Mouse (Mus musculus) ovary, adult 18-20 months (tissue): ENCODE results near the gene Bri3bp.

ENCODE experiments used
- DNase-seq: peaks from one replicate; pipeline ENCODE4 v3.0.0; 2022; ENCODE audit warnings: low spot score, mixed read lengths

Gene Bri3bp

DNA sequence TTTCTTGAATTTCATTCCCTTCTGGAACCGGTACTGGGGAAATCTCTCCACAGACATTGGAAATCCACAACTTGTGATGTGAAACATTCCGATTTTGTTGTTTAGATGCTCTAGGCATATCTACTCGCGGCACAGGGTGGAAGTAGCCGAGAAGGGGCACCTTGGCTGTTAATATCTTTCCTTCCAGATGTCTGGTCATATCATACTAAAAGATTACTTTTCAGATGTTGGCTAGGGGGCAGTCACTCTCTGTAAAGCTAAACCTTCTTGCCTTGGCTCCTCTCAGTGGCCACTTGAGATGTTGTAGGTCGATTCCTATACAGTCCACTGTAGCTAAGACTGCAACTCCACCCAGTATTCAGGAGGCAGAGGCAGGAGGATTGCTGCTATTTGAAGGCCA lies 14.7 kb downstream of the Bri3bp start:
- no peak for DNase-seq

DNA sequence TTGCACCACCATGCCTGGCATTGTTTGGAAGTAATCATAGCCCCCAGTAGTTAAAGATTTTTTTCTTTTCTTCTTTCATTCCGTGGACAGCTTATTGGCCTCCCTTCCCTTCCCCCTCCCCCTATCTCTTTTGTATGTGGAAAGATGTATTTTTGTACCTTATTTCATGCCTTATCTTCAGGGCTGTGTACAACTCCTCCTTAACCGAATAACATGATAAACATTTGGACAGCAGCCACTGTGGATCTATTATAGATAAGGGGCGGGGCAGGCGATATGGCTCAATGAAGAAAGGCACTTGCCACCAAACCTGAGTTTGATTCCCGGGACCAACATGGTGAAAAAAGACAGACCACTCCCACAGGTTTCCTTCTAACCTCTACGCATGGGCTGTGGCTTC lies 16.2 kb downstream of the Bri3bp start:
- DNase-seq = no peak

DNA sequence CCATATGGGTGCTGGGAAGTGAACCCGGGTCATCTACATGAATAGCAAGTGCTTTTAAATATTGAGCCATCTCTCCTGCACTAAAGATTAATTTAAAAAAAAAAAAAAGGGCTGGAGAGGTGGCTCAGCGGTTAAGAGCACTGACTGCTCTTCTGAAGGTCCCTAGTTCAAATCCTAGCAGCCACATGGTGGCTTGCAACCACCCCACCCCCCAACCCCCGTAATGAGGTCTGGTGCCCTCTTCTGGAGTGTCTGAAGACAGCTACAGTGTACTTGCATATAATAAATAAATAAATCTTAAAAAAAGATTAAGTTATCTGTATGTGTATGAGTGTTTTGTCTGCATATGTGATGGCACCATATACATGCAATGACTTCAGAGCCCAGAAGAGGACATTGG lies 19.2 kb downstream of the Bri3bp start:
- no peak for DNase-seq

DNA sequence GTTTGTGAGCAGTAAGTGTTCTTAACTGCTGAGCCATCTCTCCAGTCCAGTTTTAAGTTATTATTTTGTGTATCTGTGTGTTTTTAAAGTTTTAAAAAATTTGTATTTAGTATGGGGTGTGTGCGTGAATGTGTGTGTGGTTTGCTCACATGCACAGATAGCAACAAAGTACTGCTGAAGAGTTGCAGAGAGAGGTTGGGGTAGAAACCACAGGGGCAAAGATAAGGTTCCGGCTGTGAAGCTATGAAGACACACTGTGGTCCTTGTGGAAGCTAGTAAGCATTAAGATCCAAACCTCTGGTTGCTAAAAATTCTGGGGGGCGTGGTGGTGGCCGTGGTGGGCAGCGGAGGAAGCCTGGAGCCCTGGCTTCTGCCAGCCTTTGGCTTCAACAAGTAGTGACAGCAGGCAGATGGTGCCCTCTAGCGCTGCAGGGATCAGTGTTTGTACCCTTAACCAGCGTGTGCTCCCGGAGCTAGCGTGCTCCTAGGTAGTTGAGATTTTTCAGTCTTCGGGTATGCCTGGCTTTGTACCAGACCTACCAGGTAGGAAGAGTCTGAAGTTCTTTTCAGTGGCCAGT lies 20.6 kb downstream of the Bri3bp start:
- peak; percentile 35 for DNase-seq

DNA sequence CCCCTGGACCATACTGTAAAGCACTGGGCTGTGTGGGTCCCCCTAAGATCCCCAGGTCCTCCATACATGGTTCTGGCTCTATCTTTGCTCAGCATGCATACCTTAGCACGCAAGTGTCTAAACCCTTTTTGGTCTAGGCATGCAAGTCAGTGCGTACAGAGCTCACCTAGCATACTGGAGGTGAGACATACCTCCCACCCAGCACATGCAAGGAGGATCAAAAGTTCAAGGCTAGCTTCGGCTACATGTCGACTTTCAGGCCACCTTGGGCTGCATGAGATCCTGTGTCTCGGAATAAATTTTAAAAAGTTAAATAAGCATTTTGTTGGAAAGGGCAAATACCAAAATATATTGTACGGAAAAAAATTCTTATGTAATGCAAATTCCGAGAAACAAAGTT lies 23.8 kb downstream of the Bri3bp start:
- DNase-seq = no peak

DNA sequence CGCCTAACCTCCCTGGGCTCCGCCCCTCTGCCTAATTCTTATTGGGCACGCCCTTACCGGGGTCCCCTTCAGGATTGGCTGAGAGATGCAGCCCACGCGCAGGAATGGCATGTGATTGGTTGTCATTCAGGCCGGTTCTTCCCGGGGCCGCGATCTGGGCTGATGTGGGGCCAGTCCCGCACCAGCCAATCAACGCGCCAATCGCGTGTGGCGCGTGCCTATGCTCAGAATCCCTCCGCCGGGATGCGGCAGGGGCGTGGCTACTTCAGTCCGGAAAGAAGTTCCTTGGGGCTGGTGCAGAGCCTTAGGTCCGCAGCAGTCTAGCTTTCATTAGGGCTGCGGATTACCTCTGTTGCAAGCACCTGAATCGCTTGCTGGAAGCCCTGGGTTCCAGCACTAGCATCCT lies 24.3 kb downstream of the Bri3bp start:
- DNase-seq = peak; percentile 97

DNA sequence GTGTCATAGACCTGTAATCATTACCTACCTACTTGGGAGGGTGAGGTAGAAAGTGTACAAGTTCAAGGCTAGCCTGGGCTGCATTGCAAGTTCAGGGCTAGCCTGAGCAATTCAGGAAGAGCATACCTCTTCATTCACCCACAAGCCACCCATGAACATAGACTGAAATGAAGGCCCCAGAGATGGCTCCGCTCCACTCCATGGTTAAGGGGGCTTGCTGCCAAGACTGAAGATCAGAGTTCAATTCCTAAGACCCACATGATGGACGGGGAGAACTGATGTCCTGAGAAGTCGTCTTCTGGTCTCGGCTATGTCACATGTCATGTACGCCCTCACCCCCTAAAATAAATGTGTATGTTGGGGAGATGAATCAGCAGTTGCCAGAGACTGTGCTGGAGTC lies 25.1 kb downstream of the Bri3bp start:
- DNase-seq = no peak

DNA sequence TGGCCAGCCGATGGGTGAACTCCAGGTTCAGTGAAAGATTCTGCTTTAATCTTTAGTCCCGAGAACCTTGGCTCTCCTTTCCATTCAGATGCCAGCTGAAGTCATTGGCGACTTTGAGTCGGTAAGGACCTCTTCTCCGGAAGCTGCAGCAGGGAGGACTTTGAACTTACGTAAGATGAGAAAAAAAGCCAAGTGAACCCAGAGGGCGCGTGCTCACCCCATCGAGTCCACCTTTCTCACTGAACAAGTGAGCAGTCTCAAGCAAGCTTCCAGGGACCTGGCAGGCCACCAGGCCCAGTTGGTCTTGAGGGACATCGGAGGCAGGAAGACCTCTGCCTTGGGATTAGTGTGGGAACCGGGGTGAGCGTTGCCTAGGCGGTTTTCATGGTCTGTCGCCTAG lies 25.9 kb downstream of the Bri3bp start:
- DNase-seq = no peak

DNA sequence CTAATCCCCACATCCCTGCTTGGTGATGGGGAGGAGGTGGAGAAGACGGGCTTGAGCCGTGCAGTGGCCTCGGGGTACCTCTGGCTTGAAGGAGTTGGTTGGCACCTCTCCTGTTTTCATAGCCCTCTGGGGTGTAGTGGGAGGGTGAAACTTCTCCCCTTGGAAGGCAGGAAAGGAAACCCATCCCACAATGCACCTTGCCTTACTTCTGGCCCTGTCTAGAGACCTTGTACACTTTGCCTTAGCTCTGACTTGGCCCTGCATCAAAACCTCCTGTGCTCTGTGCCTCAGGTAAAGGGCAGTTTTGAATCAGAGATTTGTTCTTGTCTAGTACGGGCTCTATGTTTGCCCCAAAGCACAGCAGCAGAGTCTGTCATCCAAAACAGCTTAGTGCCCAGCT lies 29.3 kb downstream of the Bri3bp start:
- DNase-seq = no peak

DNA sequence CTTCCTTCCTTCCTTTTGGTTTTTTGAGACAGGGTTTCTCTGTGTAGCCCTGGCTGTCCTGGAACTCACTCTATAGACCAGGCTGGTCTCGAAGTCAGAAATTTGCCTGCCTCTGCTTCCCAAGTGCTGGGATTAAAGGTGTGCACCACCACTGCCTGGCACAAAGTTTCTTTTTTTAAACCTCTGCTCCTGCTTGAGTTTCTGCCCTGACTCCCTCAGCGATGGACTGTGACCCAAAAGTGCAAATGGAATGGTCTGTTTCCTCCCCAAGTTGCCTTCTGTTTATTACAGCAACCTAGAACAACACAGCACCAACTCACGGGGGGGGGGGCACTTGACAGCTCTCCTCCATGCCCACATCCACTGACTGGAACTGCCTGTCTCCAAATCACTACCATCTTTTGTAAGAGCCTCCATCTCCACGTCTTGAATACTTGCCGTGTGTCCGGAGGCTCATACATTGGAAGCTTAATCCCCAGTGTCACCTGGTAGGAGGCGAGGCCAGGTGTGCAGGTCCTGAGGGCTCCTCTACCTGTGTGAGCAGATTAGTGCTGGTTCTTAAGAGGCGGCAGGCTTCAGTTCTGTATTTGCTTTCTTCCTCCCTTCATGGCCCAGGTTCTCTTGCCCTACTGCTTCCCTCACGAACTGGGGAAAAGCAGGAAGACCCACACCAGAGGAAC lies 31.6 kb downstream of the Bri3bp start:
- no peak for DNase-seq

DNA sequence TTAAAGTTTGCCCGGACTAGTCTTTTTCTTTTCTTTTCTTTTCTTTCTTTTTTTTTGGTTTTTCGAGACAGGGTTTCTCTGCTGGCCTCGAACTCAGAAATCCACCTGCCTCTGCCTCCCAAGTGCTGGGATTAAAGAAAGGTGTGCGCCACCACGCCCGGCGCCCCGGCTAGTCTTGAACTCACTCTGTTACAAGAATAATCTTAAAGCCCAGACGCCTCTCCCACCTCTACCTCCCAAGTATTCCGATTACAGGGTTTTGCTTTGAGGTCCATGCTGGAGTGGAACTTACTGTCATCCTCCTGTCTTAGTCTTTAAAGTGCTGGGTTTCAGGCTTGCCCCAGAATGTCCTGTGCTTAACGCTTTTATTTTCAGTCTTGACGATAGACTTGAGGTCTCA lies 33.7 kb downstream of the Bri3bp start:
- no peak for DNase-seq

DNA sequence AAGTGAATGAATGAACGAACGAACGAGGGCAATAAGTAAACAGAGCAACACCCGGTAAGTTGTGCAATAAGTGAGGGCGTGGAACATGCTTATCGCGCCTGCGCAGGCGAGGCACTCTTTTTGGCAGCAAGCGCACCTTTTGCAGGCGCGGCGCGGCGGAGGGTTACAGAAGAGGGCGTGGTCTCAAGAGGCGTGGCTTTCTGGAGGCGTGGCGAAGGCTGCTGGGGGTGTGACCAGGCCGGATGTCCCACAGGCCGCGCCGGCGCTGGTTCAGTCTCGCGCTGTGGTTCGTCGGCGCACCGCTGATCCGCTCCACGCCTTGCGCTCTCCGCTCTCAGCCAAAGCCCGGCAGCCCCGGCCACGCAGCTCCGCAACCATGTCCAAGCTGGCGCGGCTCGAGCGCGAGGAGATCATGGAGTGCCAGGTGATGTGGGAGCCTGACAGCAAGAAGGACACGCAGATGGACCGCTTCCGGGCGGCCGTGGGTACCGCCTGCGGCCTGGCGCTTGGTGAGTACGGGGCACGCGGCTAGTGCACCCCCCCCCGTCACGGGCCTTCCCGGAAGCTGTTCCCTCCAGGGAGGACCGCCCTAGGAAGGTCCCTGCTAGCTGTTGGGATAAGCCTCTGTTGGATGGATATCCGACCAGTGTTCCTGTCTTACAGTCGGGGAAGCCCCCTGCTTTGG lies 34.4 kb downstream of the Bri3bp start, which contains the start of gene Aacs:
Gene Aacs, plus strand, starts transcription at position 214 of the 685 bp plus-strand sequence.
- DNase-seq = peak; percentile 93

DNA sequence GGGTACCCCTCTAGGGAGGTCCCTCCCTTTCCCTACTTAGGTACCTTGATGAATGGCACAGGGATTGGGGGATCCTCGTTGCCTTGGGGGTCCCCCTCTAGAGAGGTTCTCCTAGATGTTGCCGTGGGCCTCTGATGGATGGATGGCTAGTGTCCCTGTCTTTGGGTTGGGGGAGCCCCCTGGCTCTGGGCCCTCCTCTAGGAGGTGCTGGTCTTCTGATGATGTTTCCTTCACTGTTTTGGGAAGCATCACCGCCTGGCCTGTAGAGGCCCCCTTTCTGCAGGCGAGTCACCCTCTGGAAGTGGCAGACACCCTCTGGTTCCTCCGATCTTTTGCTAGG lies 34.9 kb downstream of the Bri3bp start:
- no peak for DNase-seq

DNA sequence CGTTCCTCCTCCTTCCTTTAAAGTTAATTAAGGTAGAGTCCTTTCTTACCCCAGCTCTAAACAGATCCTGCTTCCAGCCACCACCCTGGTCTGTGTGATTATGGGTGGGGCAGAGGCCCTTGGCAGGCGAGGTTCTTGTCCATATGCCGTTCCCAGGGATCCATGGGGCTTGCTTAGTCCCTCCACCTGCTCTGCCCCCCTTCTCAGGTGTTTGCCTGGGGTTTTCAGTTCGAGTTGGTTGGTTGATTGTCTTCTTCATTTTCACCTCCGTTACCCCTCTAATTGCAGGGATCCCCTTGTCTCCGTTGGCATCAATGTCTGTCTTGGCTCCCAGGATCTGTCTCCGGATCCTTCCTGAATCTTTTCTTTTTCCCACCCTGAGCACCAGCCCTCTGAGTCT lies 35.4 kb downstream of the Bri3bp start:
- no peak for DNase-seq

DNA sequence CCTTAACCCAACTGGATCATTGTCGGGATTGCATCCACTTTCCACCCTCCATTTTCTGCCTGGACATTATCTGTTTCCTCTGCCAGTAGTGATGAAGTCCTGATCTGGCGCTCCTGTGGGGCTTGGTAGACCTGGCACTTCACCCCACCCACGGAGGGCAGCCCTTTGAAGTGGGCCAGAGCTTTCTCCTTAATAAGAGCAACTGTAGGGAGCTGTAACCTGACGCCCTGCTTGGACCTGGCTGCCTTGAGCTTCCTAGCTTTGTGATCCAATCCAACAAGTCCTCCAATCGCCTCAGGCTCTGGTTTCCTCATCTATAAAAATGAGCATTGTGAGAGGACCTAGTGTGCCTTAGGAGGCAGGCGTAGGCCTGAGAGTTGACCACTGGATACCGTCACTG lies 36.2 kb downstream of the Bri3bp start:
- no peak for DNase-seq

DNA sequence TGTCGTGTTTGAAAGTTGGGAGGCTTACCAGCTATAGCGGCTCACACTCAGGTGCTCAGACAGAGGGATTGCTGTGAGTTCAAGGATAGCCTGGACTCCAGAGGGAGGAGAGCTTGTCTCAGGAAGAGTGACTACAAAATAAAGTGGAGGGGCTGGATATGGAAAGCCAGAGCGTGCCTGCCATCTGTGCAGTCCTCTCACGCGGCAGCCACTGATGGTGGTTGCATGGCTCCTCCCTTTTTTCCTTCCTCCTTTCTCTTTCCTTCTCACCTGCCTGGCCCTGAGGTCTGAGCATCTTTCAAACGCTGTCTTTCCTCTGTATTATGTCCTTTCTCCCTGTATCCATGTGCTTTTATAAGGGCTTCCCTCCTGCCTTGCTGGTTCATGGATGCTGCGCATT lies 36.7 kb downstream of the Bri3bp start:
- no peak for DNase-seq

DNA sequence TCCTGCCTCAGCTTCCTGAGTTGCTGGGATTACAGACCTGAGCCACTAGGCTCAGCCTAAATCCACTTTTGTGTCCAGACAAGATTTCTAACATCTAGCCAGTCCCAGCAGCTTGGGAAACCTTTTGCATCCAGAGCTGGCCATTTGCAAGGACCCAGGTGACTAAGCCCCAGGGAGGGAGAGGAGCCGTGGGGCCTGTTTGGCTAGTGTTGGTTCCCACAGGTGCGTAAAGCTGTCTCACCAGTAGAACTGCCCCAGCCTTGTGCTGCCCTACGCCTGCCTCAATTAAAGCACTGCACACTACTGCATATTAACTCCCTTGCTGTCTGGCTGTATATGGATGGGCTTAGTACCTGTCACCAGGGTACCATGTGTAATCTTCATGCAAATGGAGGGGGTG lies 38.0 kb downstream of the Bri3bp start:
- DNase-seq = no peak

DNA sequence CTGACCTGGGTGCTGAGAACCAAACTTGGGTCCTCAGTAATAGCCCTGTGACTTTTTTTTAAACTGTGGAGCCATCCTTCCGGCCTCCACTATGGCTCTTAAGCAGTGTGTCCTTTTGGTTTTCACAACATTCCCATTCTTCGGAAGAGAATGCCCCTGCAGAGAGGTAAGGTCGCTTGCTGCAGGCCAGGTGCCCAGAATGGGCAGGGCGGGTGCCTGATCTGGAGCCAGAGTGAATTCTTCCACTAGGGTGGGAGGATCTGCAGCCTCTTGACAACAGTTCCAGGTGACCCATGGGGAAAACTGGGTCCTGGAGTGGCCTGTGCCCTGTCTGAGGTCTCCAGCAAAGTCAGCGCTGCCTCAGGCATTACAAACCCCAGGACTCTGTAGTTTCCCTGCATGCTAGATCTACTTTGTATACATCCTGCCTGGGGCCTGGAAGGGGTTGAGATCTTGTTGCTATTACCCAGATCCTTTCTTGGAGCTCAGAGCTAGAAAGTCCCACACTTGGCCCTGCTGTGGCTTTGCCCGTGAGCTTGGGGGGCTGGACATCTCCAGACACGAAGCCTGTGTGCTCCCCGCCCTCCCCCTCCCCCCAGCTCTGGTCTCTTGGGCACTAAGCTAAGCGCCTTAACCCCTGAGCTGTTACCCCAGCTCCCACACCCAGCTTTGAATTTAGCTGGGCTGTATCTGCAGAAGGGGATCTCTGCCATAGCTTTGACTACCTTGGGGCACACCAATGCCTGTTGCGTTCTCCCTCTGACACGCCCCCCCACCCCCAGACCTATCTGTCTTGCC lies 39.3 kb downstream of the Bri3bp start:
- no peak for DNase-seq

DNA sequence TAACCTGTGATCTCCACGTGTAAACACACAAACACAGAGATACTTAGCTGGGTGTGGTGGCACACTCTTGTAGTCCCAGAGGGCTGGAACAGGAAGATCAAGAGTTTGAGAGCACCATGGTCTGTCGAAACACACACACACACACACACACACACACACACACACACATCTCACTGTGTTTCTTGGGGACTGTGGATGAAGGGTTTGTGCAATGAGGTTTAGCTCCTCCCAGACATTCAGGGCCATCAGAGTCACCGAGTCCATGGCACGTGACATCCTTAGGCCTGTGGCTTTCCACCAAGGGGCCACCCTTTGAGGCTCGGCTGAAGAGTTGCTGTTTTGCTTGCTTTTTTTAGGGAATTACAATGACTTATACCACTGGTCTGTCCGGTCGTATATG lies 41.1 kb downstream of the Bri3bp start:
- DNase-seq = no peak

DNA sequence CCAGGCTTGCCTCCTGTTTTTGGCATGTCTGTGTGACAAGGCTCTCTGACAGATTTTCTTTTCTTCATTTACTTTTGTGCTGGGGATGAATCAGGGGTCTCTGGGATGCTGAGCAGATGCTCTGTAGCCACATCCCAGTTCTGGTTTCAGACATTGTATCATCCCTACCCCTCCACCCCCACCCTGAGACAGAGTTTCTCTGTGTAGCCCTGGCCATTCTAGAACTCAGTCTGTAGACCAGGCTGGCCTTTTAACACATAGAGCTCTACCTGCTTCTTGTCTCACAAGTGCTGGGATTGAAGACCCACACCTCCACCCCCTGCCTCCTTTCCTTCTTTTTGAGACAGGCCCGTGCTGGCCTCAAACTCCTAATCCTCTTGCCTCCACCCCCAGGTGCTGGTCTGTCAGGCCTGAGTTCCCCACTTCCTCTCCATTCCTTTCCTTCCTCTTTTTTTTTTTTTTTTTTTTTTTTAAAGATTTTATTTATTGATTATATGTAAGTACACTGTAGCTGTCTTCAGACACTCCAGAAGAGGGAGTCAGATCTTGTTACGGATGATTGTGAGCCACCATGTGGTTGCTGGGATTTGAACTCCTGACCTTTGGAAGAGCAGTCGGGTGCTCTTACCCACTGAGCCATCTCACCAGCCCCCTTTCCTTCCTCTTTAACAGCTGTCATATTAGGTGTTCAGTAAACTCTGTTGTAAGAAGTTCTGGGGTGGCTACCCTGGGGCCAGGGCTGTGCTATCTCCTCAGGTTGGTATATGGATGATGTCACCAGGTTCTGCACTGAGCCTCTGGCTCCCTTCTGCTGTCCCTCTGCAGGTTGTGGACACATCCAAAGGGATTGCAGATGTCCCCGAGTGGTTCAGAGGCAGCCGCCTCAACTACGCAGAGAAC lies 42.6 kb downstream of the Bri3bp start:
- no peak for DNase-seq

DNA sequence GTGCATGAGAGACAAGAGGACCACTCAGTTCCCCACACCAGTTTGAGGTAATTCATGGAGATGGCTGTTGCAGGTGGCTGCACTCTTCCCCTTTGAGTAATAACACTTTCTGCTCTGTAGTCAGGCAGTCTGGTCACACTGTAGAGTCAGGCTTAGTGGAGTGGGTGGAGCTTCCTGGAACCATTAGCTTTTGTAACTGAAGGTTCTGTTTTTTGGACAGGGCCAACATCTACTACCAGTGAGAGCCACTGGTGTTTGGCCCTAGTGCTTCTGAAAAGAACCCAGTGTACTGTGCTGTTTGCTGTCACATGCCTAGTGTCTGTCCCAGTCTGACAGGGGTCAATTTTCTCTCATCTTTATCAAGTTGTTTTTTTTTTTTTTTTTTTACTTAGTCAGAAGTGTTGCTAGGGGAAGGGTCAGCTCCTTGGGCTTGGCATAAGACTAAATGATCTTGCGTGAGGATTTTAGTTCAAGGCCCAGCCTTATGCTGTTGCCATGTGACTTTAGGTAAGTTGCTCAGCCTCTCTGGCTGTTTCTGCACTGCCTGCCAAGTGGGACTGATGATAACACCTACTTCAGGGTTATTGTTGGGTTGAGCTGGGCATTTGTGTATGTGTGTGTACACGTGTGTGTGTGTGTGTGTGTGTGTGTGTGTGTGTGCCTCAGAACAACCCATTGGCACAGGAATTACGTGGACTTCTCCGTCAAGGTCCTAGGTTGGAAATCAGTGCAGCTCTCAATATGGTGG lies 43.8 kb downstream of the Bri3bp start:
- no peak for DNase-seq
